Mouse (Mus musculus): Measurements from ENCODE around the gene Tm7sf3.

Tm7sf3 gene

DNA sequence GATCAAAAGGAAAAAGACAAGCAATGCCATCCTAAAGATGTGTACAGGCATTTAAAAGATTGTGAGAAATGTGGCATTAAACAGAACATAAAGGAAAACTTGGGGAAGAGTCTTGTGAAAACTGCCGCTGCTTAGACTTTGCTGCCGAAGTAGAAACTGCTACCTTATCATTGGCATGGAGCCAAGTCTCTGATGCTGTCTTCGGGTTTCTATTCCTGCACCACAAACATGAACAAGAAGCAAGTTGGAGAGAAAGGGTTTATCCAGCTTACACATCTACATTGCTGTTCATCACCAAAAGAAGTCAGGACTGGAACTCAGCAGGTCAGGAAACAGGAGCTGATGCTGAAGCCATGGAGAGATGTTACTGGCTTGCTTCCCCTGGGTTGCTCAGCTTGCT is 10.6 kb upstream of the Tm7sf3 start:
- DNase-seq = no peak

- no peak for DNase-seq
Measured at GRCm38 (mm10) chr6:146651431-146651830, 8.8 kb upstream of the Tm7sf3 start.

DNA sequence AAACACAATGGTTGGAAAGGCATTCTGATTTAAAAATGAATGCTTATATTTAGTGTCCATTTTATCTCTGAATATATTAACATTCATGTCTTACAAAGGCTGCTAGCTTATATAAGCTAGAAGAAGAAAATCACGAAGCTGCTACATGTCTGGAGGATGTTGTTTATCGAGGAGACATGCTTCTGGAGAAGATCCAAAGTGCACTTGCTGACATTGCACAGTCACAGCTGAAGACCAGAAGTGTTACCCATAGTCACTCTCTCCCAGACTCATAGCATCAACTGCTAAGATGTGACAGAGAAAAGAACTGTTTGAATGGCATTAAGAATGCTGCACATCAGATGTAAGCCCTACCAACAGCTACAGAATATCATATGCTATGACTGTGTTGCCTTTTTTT is 7.4 kb upstream of the Tm7sf3 start:
- no peak for DNase-seq

GRCm38 (mm10) chr6:146643184-146643570 is 553 bp upstream of the Tm7sf3 start:
- peak; percentile 21 for DNase-seq

DNA sequence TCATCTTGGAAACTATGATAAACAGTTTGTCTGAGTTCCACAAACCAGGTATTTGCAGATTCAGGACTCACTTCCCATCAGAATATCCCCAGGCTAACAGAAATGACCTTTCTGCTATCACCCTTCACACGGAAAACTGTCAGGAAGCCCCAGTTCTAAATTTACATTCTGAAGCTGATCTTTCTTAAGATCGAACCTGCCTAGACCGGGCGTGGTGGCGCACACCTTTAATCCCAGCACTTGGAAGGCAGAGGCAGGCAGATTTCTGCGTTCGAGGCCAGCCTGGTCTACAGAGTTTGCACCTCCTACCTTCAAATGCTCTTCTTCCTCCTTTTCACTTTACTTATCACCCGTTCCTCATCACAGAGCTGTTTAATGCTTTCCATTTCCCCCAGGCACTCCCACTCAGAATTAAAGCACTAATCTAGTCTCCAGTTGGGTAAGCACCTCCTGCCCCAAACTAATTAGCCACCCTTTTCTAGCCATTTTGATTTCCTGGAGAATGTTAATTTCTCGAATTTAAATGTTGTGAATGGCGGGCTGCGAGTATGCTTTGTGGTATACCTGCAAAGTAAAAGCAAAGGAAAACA is 908 bp downstream of the Tm7sf3 start:
- no peak for DNase-seq

GRCm38 (mm10) chr6:146640991-146641390 is 1.6 kb downstream of the Tm7sf3 start:
- no peak for DNase-seq

GRCm38 (mm10) chr6:146640068-146640965 is 2.3 kb downstream of the Tm7sf3 start:
- no peak for DNase-seq

DNA sequence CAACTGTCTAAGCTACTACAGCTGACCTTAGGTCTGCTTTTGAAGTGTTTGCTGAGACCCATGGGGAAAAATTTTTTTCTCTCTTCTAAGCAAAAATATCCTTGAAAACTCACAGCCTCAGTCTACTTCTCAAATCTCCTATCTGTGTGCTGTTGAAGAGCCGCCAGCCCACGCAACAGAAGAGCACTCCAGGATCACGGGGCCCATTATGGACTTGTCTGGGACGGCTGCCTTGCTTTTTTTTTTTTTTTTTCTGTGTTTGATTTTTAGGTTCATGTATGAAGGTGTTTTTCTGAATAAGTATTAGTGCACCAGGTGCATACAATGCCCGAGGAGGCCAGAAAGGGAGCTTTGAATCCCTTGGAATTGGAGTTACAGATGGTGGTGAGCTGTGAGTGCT is 6.1 kb downstream of the Tm7sf3 start:
- no peak for DNase-seq

DNA sequence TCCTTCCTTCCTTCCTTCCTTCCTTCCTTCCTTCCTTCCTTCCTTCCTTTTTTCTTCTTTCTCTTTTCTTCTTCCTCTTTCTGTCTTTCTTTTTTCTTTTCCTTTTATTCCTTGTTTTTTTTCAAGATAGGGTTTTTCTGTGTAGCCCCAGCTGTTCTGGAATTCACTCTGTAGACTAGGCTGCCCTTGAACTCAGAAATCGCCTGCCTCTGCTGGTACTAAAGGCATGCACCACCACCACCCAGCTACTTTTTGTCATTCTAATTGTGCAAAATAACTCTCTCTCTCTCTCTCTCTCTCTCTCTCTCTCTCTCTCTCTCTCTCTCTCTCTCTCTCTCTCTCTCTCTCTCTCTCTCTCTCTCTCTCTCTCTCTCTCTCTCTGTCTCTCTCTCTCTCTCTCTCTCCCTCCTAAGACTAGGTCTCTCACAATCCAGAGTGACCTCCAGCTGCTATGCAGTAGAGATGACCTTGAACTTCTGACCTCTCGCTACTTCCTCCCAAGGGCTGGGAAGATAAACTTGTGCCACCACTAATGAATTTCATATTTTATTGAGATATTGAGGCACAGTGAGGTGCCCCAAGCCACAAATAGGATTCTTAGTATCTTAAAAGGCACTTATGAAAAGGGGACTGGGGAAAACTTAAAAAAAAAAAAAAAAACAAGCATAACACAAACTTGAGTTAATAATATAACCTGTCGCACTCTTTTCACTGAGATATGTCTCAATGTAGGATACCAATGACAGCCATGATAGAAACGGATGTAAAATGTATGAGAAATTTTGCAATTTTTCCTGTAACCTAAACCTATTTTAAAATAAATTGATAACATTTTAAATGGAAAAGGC is 7.6 kb downstream of the Tm7sf3 start:
- peak; percentile 33 for DNase-seq

DNA sequence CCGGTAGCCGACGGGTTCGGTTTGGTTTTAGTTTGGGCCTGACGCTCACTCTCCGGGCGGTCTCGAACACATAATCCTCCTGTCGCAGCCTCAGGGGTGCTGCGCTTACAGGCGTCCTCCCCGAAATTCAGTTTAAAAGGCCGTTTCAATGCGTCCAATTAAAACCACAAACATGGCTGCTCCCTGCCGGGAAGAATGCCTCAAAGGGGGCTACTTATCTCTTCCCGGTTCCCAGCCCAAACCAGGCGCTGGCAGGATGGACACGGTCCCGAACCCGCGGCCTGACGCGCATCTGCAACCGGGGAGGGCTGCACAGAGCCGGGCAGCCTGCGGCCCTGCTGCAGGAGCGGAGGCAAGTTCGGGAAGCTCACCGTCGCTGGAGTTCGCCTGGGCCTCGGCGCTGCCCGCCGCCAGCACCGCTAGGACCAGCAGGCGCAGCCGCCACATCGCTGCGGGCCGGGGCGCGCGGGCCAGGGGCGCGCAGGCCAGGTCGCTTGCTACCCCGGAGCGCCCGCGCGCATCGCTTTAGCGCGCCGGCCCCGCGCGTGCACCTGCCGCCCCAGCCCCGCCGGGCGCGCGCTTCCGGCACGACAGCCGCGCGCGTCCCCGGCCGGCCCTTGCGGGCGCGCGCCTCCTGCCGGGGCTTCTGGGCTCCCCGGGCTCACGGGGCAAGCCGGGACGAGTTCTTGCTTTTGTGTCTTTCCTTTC is 8.5 kb downstream of the Tm7sf3 start:
- DNase-seq = peak; percentile 92

DNA sequence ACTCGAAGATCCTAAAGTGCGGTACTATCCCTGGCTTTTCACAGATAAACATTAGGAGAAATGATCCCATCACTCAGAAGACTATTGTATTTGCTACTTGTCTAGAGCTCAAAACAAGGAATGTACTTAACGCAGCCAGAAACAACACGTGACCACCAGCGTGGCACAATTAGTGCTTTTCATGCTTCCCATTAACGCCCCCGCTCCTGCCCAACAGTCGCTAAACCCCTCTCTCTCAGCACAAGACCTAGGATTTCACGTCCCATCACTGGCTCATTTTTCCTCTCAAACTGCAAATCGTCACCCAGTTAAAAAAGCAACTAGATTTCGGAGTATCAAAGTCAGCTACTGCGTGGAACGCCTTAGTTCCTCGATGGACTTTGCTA is 9.0 kb downstream of the Tm7sf3 start:
- DNase-seq = peak; percentile 51

DNA sequence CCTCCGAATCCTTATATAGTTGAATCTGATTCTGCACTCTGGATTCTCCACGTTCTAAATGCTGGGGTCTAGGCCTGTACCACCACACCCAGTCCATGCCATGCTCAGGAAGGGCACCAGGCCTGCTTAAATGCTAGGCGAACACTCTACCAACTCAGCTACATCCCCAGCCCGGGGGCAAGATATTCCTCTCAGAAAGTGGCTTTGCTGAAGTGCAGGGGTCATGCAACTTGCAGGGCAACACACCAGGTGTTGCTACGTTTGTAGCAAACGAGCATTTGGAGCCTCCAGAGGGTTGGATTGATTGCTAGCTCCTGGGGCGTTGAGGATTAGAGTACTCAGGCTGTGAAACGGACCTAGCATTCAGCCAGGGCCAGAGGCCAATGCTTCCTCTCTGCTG is 9.5 kb downstream of the Tm7sf3 start:
- peak; percentile 19 for DNase-seq

DNA sequence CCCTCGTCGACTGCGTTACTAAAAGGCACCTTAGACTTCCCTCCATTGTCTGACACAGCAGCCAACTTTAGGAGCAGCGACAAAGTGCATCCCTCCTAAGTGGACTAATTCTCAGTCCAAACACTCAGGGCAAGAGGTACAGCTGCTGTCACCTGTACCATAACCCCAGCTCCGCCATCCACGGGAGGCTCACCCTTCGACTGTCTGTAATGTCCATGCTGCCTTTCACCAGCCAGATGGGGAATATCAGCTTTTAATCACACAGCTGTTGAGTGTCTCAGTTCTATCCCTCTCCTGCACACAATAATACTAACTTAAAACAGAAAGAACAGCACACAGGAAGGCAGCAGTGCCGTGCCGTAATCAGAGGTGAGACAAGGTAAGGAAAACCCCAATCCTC is 10.2 kb downstream of the Tm7sf3 start:
- DNase-seq = no peak

DNA sequence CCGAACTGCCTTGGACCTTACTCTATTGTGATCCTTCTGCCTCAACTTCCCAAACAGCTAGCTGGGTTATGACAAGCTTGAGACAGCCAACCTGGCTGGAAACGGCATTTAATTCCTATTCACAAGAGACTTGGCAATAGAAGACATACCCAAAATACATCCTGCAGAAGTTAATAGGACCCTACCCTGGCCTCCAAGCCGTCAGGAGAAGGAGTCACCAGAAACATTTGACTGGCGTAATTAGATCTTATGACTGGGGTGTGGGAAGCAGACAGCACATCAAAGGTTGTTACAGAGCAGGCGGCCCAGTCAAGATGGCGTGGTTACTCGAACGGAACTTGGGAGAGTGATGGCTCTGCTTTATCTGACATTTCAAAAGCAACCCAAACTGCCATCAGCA is 10.8 kb downstream of the Tm7sf3 start:
- no peak for DNase-seq

GRCm38 (mm10) chr6:146630961-146631360 is 11.7 kb downstream of the Tm7sf3 start:
- no peak for DNase-seq

DNA sequence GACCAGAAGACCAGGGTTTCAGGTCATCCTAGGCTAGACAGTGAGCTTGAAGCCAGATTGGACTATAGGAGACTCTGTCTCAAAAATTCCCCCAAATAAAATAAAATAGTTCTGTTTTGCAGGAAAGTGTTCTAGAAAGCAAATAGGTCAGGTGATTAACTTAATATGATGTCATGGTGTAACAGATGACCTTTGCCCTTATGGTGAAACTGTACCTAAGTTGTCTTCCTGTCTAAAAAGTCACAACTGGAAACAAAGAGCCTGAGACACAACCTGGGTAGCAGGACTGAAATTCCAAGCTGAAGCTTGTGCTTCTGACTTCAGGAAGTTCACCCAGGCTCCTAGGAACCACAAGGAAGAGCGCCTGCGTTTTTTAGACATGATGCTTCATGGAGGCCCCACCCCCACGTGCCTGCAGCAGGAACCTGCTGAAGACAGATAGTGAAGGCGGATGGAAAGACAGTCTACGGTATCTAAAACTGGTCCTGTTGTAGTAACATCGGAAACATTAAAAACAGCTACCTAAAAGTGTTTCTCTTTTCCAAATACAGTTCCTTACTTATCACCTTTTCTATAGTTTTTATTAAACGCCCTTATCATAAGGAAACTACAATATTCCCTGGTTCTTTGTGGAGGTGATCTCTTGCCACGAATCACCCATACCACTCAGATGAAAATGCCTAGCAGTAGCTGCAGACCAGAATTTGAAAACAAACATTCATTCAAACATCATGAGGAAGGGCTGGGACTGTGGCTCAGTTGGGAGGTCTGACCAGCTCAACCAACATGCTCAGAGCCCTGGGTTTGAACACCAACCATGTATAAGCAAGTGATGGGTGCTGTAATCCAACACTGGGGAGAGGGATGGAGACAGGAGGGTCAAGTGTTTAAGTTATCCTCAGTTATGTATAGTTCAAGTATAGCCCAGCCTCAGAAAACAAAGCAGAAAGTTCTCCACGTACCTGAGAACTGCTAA is 12.6 kb downstream of the Tm7sf3 start:
- no peak for DNase-seq

GRCm38 (mm10) chr6:146628123-146628522 is 14.5 kb downstream of the Tm7sf3 start:
- DNase-seq = no peak

GRCm38 (mm10) chr6:146616670-146617069 is 26.0 kb downstream of the Tm7sf3 start:
- no peak for DNase-seq

- DNase-seq = no peak
Measured at GRCm38 (mm10) chr6:146615891-146616290, 26.7 kb downstream of the Tm7sf3 start.

GRCm38 (mm10) chr6:146614541-146614940 is 28.1 kb downstream of the Tm7sf3 start:
- no peak for DNase-seq

GRCm38 (mm10) chr6:146613907-146614306 is 28.7 kb downstream of the Tm7sf3 start:
- DNase-seq = no peak

GRCm38 (mm10) chr6:146612736-146613135 is 29.9 kb downstream of the Tm7sf3 start:
- DNase-seq = no peak
